Mouse (Mus musculus) liver, embryonic 14.5 days (tissue): ENCODE measurements around the gene Kdelr3.

Experiments used
- CTCF ChIP-seq: IDR thresholded peaks from 2 replicates; pipeline ENCODE4 v1.5.1; 2016; ENCODE audit warnings: antibody characterized with exemption, low read depth, control low read depth
- EP300 ChIP-seq: IDR thresholded peaks from 2 replicates; pipeline ENCODE4 v1.6.1; 2016; ENCODE audit warnings: antibody characterized with exemption, low read depth

- TF ChIP-seq CTCF (no peak), EP300 (no peak)
Observed at GRCm38 (mm10) chr15:79552566-79552965, 36.4 kb downstream of the Kdelr3 start.
